Mouse (Mus musculus): ENCODE data around the gene Tusc2.

DNA sequence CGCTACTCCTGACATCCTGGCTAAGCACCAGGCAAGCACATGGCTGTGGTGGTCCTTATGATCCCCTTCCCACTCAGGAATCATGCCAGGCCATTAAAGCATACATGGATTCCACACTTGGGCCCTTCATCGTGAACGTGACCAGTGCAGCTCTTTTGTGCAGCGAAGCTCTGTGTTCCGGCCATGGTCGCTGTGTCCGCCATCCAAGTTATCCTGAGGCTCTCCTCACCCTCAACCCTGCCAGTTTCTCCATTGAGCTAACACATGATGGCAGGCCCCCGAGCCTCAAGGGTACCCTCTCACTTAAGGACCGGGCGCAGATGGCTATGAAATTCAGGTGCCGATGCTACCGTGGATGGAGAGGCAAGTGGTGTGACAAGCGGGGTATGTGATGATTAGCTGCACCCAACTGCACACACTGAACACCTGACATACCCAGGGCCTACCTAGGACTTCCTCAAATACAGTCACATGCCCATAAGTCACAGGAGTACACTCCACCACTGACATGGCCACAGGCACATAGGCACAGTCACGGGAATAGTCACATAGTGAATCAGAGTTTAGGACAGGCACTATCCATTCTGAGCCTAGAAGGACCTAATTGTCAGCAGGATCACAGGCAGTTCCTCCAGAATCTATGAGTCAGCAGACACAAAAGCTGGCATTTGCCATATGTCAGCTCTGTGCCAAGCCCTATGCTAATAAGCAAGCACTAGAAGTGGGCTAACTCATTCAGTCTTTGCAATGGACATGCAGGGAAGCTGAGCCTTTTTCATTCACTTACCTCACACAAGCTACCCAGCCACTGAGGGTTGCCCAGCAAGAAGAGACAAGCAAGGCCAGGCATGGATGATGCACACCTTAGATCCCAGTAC is 16.2 kb downstream of the Tusc2 start:
- TF ChIP-seq POLR2A (IDR thresholded peaks at IDR 0.05; ENCODE audit: borderline replicate concordance, extremely low read depth, insufficient read depth, insufficient read length, poor library complexity, severe bottlenecking): no peak
- TF ChIP-seq CTCF (IDR thresholded peaks at IDR 0.05; ENCODE audit: borderline replicate concordance, extremely low read depth, insufficient read depth, insufficient read length): no peak

Data from brain, embryonic 14.5 days (tissue).